Mouse (Mus musculus) testis, adult 2 months (tissue): ENCODE results near the gene A430078G23Rik.
"Not testable (repeated sequence)": the region's sequence is repeated elsewhere in the genome, so short reads cannot be mapped to it uniquely, and the experiment has no call there.

Experiments
- CTCF ChIP-seq: fragments of 200-500 bp; IDR thresholded peaks from 2 replicates; pipeline ENCODE4 v1.5.1; 2012; ENCODE audit warnings: low read depth, mild to moderate bottlenecking, inconsistent platforms, low read length, moderate library complexity; ENCODE audit not compliant: control insufficient read depth, insufficient read depth, insufficient replicate concordance
- POLR2A ChIP-seq: fragments of 200-500 bp; IDR thresholded peaks from 2 replicates; pipeline ENCODE4 v1.6.1; 2012; ENCODE audit warnings: low read depth, mild to moderate bottlenecking, inconsistent platforms, low read length, moderate library complexity; ENCODE audit not compliant: control insufficient read depth

DNA sequence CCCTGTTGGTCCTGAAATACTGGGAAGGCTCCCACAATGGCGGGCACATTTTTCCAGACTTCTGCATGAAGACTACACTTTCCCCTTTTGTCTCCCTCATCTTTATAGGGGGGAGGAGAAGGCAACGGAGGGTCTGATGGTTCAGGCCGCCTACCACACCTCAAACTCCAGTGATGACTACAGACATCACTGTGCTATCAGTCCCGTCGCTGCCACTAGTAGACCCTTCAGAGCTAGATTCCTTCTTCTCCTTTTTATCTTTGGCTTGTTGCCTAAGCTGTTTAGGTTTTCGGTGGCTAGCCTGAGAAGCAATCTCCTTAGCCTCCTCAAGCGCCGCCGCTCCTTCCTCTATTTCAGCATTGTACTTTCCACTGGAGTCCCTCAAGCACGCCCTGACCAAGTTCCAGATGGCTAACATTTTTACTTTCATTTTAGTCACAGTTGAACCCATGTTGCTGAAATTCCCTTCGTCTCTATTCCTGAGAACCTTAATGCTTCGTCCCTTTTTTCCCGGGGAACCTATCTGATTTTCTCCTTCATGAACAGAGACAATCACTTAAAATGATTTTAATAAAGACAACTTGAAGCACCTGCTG is 44.9 kb upstream of the A430078G23Rik start:
- not testable (repeated sequence) for TF ChIP-seq POLR2A, CTCF
